Mouse (Mus musculus) embryonic facial prominence, embryonic 11.5 days (tissue): ENCODE measurements around the gene 1700017N19Rik. TPM values are rescaled to one million over a fixed set of nuclear protein-coding genes. Genes with fewer than 3 reads are reported as not detected.

Experiments
- ATAC-seq: fragments of 200-750 bp; cut with Nextera tagmentation; replicated peaks from 2 replicates; pipeline ENCODE4 v1.8.0; 2017; ENCODE audit warnings: low read depth; ENCODE audit not compliant: insufficient number of reproducible peaks, low FRiP score, low TSS enrichment
- DNase-seq: peaks from one replicate; pipeline ENCODE4 v3.0.0-alpha.2; 2015; ENCODE audit warnings: low spot score
- H3K27ac ChIP-seq: fragments of 300-500 bp; sonication (generic); replicated peaks from 2 replicates; pipeline ENCODE4 v1.5.1; 2014; ENCODE audit warnings: mild to moderate bottlenecking, low read depth, low read length, control low read depth
- H3K27me3 ChIP-seq: fragments of 300-500 bp; sonication (generic); 2 replicates; pipeline ENCODE4 v1.6.1; 2014; ENCODE audit warnings: mild to moderate bottlenecking, low read length, moderate library complexity, mixed read lengths; ENCODE audit not compliant: control insufficient read depth, insufficient read depth
- H3K36me3 ChIP-seq: fragments of 300-500 bp; sonication (generic); replicated peaks from 2 replicates; pipeline ENCODE4 v1.6.1; 2014; ENCODE audit warnings: low read depth, mild to moderate bottlenecking, low read length, moderate library complexity, mixed read lengths; ENCODE audit not compliant: control insufficient read depth, insufficient read depth
- H3K4me1 ChIP-seq: fragments of 300-500 bp; sonication (generic); 2 replicates; pipeline ENCODE4 v1.6.1; 2014; ENCODE audit warnings: low read length, mixed read lengths; ENCODE audit not compliant: control insufficient read depth, insufficient read depth
- H3K4me2 ChIP-seq: fragments of 300-500 bp; sonication (generic); 2 replicates; pipeline ENCODE4 v1.6.1; 2014; ENCODE audit warnings: low read depth, mild to moderate bottlenecking, control low read depth, low read length, moderate library complexity
- H3K4me3 ChIP-seq: fragments of 300-500 bp; sonication (generic); 2 replicates; pipeline ENCODE4 v1.5.1; 2014; ENCODE audit warnings: low read depth, low read length, control low read depth
- H3K9ac ChIP-seq: fragments of 300-500 bp; sonication (generic); replicated peaks from 2 replicates; pipeline ENCODE4 v1.6.1; 2014; ENCODE audit warnings: mild to moderate bottlenecking, control low read depth, low read length
- H3K9me3 ChIP-seq: fragments of 300-500 bp; sonication (generic); replicated peaks from 2 replicates; pipeline ENCODE4 v1.6.1; 2016; ENCODE audit warnings: mild to moderate bottlenecking, low read length, inconsistent platforms, mixed read lengths; ENCODE audit not compliant: control insufficient read depth
- WGBS: fragments of 180-500 bp; shearing (Covaris S2); extraction: QIAGEN DNeasy Blood & Tissue Kit; methylation state at CpG from one replicate; pipeline ENCODE4 v1.1.7; 2014; 5-methylcytosine and 5-hydroxymethylcytosine counted together
- polyA plus RNA-seq: library from polyadenylated mRNA; unstranded; fragments of >200 nt; fragmentation: Nextera tagmentation; extraction: Ambion mirVana; gene quantifications from 2 replicates; pipeline ENCODE4 v1.2.1, GENCODE M21; 2014

The 1700017N19Rik gene
- polyA plus RNA-seq, 1 experiment from 2014 or later: not detected

DNA sequence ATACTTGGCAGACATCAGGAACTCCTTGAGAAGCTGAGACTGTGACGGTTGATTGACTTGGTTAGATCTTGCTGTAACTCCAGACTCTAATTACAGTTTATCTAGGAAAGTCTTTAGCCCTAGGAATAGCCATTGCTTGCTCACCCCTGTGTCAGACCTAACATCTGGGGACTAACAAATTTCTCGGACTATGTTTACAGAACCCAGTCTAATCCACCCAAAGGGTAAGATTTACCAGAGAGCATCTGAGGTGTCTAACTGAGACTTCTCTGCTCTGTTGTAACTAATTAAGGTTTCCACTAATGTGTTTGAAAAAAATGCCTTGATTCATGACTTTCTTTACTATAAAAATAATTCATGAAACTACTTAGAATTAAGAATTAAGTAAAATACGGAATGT, 32.2 kb downstream of the 1700017N19Rik start:
- Histone ChIP-seq H3K27ac (no peak overlapping the region), H3K36me3 (no peaks in the 10 kb centered on the region), H3K9ac (no peak overlapping the region), H3K4me3 (no peak overlapping the region), H3K9me3 (no peaks in the 10 kb centered on the region), H3K27me3 (no peaks in the 10 kb centered on the region), H3K4me1 (no peaks in the 10 kb centered on the region), H3K4me2 (no peak overlapping the region)
- ATAC-seq (no peak), DNase-seq (no peak)
- 63% methylated on average over 3 of the region's 3 CpGs for WGBS

- Histone ChIP-seq H3K4me2 (no peak overlapping the region), H3K9ac (no peak overlapping the region)
- no peak for ATAC-seq
Measured at GRCm38 (mm10) chr10:100629762-100630438, 39.6 kb downstream of the 1700017N19Rik start.

DNA sequence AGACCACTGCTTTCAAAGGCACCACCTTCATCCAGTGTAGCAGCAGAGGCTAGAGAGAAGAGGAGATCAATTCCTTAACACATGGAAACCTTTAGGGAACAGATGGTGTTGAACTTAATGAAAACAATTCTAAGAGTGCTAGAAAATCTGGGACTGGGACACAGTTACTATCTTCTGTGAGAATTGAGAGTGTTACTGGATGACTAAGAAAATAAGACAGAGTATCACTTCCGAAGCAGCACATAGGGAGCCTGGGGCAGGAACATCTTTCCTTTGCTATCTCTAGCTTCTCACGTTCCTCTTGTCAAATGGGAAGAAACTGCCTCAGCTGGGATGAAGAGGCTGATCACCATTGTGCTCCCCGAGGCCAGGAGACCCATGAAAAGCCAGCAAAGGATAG, 52.6 kb downstream of the 1700017N19Rik start:
- Histone ChIP-seq H3K27ac (no peak overlapping the region), H3K4me3 (no peak overlapping the region), H3K27me3 (no peaks in the 10 kb centered on the region), H3K4me1 (no peaks in the 10 kb centered on the region), H3K9ac (no peak overlapping the region), H3K4me2 (no peak overlapping the region), H3K36me3 (no peaks in the 10 kb centered on the region), H3K9me3 (no peaks in the 10 kb centered on the region)
- DNase-seq (no peak), ATAC-seq (no peak)
- 70% methylated on average over 3 of the region's 3 CpGs for WGBS

More at GRCm38 (mm10) chr10:100629762-100630438, 39.6 kb downstream of the 1700017N19Rik start:
- no peaks in the 10 kb centered on the region for H3K27me3 ChIP-seq
- H3K4me3 ChIP-seq: no peak overlapping the region
- peak; percentile 80 for DNase-seq
- no peak overlapping the region for H3K27ac ChIP-seq
- no peaks in the 10 kb centered on the region for H3K4me1 ChIP-seq
- no peaks in the 10 kb centered on the region for H3K9me3 ChIP-seq
- H3K36me3 ChIP-seq: no peaks in the 10 kb centered on the region
- 28% methylated on average over 20 of the region's 20 CpGs for WGBS

GRCm38 (mm10) chr10:100645331-100645935, 55.1 kb downstream of the 1700017N19Rik start:
- 69% methylated on average over 4 of the region's 4 CpGs for WGBS
- Histone ChIP-seq H3K27ac (no peak overlapping the region), H3K36me3 (no peaks in the 10 kb centered on the region), H3K9ac (no peak overlapping the region), H3K27me3 (no peaks in the 10 kb centered on the region), H3K4me3 (no peak overlapping the region), H3K9me3 (no peaks in the 10 kb centered on the region), H3K4me1 (no peaks in the 10 kb centered on the region), H3K4me2 (no peak overlapping the region)
- DNase-seq: no peak
- no peak for ATAC-seq

DNA sequence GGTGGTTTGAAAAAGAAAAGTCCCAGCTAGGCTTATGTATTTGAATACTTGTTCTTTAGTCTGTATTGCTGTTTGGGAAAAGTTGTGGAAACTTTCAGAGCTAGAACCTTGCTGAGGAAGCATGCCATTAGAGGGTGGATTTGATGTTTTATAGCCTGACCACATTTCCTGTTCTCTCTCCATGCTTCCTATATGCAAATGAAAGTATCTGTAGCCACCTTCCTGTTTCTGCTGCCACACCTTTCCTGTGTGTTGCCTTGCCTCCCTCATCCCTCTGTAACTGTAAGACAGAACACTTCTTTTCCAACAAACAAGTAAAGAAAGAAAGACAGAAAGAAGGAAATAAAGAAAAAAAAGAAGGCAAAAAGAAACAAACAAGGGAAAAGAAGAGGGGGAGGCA, 63.9 kb downstream of the 1700017N19Rik start:
- Histone ChIP-seq H3K27me3 (no peaks in the 10 kb centered on the region), H3K36me3 (no peaks in the 10 kb centered on the region), H3K4me3 (no peak overlapping the region), H3K27ac (no peak overlapping the region), H3K9me3 (no peaks in the 10 kb centered on the region), H3K4me2 (no peak overlapping the region), H3K9ac (no peak overlapping the region), H3K4me1 (no peaks in the 10 kb centered on the region)
- DNase-seq (no peak), ATAC-seq (no peak)

GRCm38 (mm10) chr10:100661970-100662590, 71.8 kb downstream of the 1700017N19Rik start:
- no peak for ATAC-seq
- WGBS: 74% methylated on average over 2 of the region's 2 CpGs
- Histone ChIP-seq H3K4me2 (no peak overlapping the region), H3K27me3 (no peaks in the 10 kb centered on the region), H3K9me3 (no peaks in the 10 kb centered on the region), H3K4me1 (no peaks in the 10 kb centered on the region), H3K27ac (no peak overlapping the region), H3K9ac (no peak overlapping the region), H3K4me3 (no peak overlapping the region), H3K36me3 (no peaks in the 10 kb centered on the region)
- no peak for DNase-seq

Other genes with a start within 250 kb of the 1700017N19Rik start
- not detected in 2 replicates for gene Gm4302, start 249.6 kb upstream of the 1700017N19Rik start, polyA plus RNA-seq
- not detected in 2 replicates for gene Gm4303, start 244.5 kb upstream of the 1700017N19Rik start, polyA plus RNA-seq
- not detected in 2 replicates for gene Gm4305, start 239.4 kb upstream of the 1700017N19Rik start, polyA plus RNA-seq
- gene Gm4307, start 229.1 kb upstream of the 1700017N19Rik start, polyA plus RNA-seq: not detected in 2 replicates
- gene Gm4312, start 207.9 kb upstream of the 1700017N19Rik start, polyA plus RNA-seq: not detected in 2 replicates
- gene Tmtc3, start 103.1 kb upstream of the 1700017N19Rik start, polyA plus RNA-seq: 24.4 and 27.0 TPM in 2 replicates
- 5.9 and 7.2 TPM in 2 replicates for gene Cep290, start 102.9 kb upstream of the 1700017N19Rik start, polyA plus RNA-seq
- gene 4930430F08Rik, start 61 bp upstream of the 1700017N19Rik start, polyA plus RNA-seq: 11.8 and 12.9 TPM in 2 replicates